Mouse (Mus musculus) retina, embryonic 14.5 days (tissue): Measurements from ENCODE around the gene Cbx1.
"Not testable (repeated sequence)": the region's sequence is repeated elsewhere in the genome, so short reads cannot be mapped to it uniquely, and the experiment has no call there.

Experiments
- DNase-seq: peaks from one replicate; pipeline ENCODE4 v3.0.0-alpha.2; 2015; ENCODE audit warnings: low spot score

Gene Cbx1

DNA sequence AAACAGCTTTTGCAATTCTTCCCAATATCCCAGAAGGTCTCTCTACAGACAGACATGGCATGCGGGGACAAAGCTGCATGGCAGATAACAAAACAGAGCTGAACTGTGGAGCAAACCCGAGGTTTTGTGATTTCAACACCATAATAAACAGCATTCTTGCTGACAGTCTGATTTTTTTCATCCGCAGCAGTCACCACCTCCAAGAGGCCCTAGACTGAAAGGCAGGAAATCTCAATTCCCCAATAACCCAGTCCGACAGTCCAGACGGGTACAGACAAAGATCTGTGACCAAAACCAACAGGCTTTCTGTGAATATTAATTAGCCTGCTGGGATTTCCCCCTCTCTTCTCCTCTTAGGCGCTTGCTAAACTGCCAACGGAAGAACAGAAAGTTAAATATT, 13.3 kb upstream of the Cbx1 start:
- DNase-seq, result no peak

DNA sequence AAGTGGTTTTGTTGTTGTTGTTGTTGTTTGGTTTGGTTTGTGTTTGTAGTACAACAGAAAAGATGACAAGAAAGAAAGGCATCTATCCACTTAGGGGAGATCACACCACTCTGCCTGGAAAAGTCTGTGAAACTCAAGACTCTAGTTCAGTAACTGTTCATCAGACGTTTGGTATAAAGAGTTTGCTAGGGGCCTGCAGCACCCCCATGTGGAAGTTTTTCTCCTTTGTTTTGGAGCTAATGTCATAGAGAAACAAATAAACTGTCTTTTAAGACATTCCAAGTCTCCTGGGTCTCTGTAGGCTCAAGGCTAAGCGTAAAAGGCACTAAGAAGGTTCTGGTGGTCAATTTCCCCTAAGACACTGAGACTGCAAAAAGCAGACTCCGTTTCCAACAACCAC, 12.9 kb upstream of the Cbx1 start:
- DNase-seq, result no peak

DNA sequence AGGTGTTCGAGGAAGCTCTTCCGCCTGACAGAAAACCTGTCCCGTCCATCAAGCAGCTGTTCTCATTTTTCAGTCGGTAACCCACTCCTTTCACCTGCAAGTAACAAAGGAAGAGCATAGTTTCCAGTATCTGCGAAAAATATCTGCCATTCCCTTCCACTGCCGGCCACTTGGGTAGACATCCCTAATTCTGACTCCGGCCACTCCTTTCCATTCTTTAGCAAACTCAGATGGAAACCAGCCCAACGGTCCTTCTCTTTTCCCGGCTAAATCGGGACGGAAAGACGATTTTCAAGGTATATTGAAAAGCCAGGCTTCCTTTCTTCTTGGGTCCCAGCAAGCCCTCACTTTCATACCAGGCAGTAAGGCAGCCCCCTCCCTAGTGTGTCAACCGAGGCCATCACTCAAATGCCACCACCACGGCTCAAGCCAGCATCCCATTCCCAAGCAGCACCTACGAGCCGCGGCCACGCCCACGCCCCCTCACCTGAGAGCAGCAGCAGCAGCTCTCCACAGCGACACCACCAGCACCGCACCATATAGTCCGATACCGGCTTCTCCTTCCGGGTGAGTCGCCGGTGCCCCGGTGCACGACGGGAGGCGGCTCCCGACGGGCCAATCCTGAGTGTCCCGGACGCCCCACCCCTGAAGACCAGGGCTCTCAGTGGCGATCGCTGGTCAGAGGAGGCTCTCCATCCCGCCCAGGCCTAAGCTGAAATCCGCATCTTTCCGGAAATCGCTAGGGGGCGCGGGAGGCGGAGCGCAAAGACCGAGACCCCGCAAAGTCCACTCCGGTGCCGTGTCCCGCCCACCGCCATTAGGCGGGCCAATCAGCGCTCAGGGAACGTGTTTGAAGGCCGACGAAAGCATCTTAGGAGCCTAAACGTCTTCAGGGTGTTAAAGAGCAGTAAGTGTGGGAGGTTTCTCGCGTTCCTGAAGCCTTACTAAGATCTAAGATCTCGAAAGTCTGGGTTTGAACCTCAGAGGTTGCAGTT, 11.7 kb upstream of the Cbx1 start, which contains the start of gene Snx11:
Gene Snx11 (minus strand): TSS at position 592 of the 995 bp plus-strand sequence.
- DNase-seq, result peak; percentile 99

DNA sequence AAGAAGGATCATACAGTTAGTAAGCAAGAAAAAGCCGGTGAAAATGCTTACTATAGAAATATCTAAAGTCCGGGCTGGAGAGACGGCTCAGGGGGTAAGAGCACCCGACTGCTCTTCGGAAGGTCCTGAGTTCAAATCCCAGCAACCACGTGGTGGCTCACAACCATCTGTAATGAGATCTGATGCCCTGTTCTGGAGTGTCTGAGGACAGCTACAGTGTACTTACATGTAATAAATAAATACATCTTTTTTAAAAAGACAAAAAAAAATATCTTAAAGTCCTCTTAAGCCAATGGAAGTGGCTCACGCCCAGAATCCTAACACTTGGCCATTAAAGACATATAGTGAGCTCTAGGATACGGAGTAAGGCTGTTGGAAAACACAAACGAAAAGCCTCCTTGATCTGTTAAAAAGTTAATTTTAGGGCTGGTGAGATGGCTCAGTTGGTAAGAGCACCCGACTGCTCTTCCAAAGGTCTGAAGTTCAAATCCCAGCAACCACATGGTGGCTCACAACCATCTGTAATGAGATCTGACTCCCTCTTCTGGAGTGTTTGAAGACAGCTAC, 10.8 kb upstream of the Cbx1 start:
- not testable (repeated sequence) for DNase-seq

DNA sequence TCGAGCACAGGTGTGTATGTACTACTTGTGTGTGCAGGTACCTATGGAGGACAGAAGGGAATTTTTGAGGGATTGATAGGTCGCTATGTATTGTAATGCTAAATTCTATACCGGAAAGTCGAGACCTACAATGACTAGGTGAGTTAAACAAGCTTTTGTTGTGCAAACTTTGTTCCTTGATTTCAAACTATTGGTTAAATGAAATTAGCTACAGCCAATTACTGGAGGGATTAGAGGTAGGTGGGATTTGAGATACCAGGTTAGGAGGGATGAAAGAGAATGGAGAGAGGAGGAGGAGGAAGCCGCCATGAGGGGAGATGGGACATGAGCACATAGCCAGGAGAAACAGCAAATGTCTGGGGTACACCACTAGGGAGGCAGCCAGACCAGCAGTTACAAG, 8.6 kb upstream of the Cbx1 start:
- DNase-seq, result no peak

DNA sequence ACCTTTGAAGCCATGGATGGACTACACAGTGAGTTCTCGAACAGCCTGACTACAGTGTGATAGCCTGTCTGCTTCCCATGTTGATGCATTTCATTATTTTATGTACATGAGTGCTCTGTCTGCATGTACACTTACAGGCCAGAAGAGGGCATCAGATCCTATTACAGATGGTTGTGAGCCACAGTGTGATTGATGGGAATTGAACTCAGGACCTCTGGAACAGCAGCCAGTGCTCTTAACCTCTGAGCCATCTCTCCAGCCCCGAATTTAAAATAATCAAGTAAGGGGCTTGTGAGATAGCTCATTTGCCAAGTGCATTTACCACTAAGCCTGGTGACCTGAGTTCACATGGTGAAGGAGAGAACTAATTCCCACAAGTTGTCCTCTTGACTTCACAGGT, 7.5 kb upstream of the Cbx1 start:
- DNase-seq, result peak; percentile 27

DNA sequence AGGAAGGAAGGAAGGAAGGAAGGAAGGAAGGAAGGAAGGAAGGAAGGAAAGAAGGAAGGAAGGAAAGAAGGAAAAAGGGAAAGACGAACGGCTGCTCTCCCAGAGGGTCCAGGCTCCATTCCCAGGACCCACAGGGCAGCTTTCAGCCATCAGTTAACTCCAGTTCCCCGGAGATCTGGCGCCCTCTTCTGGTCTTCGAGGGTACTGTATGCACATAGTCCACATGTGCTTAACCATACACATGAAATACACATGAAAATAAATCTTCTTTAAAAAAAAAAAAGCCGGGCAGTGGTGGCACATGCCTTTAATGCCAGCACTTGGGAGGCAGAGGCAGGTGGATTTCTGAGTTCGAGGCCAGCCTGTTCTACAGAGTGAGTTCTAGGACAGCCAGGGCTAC, 4.1 kb upstream of the Cbx1 start:
- peak; percentile 88 for DNase-seq

DNA sequence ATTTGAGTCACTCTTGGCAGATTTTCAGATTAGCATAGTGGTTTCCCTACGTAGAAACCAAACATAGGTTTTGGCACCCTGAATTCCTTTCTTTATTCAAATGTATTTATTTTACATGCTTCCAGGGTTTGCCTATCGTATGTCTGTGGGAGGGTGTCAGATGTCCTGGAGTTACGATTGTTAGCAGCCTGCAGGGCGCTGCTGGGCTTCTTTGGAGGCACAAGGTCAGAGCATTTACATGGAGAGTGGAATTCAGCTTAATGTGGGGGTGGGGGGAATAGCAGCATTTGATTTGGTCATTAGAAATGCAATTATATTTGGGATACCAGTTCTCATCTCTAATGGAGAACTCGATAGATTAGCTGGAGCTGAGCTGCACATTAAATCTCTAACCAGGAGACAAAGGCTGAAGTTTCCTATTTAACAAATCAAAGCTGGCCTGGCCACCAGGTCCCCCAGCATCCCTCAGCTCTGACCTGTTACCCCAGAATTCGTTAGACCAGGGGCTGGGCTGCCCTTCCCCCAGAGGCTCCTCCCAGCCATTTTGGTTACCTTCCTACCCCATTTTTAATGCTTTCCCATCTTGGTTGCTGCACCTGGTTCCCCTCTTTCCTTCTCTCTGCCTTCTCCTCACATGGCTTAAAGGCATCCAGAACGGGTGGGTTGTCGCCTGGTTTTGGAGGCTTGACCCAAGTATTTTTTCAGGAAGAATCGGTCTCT, 2.0 kb upstream of the Cbx1 start:
- no peak for DNase-seq

DNA sequence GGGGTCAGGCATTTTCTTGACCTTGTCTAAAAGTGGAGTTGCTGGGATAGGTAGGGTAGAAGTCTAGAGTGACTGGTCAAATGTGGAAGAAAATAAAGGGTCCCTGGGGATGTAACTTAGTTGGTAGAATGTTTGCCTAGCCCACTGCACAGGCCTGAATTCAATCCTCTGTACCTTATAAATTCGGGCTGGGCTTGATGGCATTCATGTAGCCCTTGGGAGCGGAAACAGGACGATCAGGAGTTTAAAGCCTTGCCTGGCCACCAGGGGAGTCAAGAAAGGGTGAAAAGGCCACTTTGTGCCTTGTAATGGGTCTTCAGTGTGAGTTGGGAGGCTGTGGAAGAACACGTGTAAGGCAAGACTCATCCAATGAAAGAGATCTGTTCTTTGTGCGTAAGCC, 1.1 kb downstream of the Cbx1 start:
- DNase-seq, result no peak

DNA sequence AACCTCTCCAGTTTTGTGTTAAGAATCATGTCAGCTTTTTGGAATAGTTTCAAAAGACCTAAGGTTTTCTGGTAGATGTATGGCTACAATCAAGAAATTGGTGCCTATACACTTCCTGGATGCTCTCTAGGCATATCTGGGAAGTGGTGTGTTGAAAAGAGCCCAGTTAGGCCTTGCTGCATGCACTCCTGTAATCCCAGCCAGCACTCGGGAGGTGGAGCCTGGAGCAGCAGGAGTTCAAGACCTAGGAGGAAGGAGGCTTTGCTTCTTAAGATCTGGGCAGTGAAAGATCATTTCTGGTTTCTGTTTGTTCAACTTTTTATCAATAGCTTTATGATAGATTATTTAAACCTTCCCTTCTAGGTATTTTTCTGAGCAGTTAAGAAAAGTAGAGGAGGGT, 1.8 kb downstream of the Cbx1 start:
- DNase-seq, result no peak

DNA sequence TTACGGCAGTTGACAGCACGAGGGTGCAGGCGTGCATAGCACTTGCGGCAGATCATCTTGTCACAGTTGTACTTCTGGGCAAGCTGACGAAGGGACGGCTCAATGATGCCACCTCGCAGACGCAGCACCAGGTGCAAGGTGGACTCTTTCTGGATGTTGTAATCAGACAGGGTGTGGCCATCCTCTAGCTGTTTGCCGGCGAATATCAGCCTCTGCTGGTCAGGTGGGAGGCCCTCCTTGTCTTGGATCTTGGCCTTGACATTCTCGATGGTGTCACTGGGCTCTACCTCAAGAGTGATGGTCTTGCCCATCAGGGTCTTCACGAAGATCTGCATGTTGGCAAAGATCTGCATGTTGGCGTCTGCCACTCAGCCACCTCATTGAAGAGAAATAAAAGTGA, 6.6 kb downstream of the Cbx1 start:
- no peak for DNase-seq

DNA sequence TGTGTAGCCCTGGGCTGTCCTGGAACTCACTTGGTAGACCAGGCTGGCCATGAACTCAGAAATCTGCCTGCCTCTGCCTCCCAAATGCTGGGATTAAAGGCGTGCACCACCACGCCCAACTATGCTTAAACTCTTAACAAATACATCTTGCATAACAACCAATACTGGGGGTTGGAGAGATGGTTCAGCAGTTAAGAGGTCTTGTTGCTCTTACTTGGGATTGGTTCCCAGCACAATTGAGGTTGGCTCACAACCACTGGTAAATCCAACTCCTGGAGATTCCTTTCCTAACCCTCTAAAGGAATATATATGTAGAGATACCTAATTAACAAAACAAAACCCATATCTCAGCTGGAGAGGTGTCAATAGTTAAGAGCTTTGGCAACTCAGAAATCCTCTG, 7.2 kb downstream of the Cbx1 start:
- DNase-seq, result no peak

DNA sequence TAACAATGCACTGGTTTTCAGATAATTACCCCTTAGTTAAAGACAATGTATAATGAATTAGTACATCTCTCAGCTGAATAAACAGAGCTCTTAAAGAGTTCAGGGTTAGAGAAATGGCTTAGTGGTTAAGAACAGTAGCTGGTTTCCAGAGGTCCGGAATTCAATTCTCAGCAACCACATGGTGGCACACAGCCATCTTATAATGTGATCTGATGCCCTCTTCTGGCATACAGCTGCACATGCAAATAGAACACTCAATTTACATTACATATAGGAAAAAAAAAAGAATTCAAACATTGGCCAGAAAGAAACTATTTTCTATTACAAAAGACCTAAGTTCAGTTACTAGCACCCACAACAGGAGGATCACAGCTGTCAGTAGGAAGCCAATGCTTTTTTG, 7.7 kb downstream of the Cbx1 start:
- DNase-seq, result peak; percentile 27

DNA sequence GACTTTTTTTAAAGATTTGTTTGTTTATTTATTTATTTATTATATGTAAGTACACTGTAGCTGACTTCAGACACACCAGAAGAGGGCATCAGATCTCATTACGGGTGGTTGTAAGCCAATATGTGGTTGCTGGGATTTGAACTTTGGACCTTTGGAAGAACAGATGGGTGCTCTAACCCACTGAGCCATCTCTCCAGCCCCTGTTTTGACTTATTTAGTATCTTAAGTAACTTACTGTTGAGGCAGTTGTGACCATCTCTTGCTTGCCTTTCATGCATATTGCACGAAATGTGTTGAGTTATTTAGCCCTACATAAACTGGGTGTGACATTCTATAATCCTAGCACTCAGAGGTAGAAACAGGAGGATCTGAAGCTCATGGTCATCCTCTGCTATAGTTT, 10.6 kb downstream of the Cbx1 start:
- DNase-seq, result no peak

DNA sequence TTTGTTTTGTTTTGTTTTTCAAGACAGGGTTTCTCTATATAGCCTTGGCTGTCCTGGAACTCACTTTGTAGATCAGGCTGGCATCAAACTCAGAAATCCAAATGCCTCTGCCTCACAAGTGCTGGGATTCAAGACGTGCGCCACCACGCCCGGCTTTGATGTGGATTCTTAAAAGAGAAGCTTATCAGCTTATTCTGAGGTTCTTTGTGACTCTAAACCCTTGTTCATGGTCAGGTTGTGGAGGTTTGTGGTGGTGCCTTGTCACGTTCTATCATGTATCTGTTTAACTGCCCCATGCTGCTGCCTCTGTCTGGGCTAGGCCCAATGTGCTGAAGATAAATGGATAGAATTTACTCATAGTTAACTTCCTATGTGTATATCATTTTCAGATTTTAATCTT, 16.7 kb downstream of the Cbx1 start:
- no peak for DNase-seq

DNA sequence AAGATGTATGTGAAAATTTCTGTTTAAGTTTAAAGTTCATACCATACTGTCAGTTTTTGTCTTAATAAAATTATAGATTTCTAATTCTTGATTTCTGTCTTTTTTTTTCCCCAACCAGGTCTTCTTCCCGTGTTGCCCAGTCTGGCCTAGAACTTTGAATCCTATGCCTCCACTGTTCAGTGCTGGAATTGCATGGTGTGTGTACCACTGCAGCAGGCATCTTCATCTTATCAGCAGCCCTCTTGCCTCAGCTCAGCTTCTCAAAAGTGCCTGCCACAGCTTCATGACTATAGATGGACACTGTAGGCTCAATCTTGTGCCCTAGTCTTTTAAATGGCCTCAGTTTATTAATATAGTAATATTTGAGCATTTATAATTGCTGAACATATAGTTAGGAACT, 19.1 kb downstream of the Cbx1 start:
- DNase-seq, result peak; percentile 45

DNA sequence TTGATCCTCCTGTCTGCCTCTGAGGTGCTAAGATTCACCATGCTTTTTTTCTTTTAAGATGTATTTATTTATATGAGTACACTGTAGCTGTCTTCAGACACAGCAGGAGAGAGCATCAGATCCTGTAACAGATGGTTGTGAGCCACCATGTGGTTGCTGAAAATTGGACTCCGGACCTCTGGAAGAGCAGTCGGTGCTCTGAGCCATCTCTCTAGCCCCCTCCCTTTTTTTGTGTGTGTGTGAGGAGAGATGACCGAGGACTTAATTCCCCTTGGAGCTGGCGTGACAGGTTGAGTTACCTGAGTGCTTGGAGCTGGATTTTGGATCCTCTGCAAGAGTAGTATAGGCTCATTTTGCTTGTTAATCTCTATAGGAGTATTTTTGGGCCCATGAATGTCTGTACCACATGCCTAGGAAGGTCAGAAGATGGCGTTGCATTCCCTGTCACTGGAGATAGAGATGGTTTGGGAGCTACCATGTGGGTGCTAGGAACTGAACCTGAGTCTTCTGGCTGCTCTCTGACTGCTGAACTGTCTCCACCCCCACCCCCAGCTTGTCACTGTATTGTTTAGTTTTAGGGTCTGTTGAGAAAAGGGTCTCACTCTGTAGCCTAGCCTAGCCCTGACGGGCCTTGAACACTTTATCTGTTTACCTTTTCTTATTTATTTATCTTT, 20.8 kb downstream of the Cbx1 start:
- DNase-seq, result no peak

DNA sequence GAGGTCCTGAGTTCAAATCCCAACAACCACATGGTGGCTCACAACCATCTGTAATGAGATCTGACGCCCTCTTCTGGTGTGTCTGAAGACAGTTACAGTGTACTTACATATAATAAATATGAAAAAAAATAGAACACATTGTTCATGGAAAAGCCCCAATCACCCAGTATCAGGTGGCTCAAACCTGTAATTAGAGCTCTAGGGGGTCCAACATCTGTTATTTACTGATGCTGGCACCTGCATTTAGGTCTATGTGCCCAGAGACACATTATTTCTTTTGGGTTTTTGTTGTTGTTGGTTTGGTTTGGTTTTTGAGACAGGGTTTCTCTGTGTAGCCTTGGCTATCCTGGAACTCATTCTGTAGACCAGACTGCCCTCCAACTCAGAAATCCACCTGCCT, 22.3 kb downstream of the Cbx1 start:
- DNase-seq, result not testable (repeated sequence)

DNA sequence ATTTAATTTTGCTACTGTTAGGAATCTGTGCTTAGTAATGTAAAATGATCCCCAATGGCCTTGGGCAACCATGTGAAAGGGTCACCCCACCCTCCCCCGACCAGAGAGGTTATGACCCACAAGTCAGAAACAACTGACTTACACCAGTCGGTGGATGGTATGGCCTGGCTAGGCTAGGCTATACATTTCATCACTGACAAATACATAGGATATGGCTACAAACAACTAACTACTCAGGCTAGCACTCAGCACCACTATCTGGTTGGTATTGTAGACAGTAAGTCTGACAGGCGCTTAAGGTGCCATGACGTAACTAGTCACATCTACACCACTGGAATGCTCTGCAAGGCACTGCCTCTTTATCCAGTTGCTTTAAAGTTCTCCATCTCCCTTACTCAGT, 24.5 kb downstream of the Cbx1 start:
- DNase-seq, result no peak

DNA sequence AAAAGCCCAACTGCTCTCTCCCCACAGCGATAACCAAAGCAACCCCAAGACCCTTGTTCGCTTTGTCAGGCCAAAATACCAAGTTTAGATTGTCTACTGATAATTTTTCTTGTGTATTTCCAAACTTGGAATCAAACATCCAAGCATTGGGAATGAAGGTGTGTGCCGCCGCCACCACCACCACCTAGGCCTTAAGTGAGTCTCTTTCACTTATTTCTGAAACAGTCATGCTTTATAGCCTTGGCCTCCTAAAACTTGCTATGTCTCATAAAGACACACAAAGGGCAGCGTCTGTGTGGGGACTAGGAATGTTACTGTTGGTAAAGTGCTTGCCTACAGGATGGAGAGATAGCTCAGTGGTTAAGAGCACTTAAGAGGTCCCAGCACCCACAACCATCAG, 25.0 kb downstream of the Cbx1 start:
- no peak for DNase-seq

DNA sequence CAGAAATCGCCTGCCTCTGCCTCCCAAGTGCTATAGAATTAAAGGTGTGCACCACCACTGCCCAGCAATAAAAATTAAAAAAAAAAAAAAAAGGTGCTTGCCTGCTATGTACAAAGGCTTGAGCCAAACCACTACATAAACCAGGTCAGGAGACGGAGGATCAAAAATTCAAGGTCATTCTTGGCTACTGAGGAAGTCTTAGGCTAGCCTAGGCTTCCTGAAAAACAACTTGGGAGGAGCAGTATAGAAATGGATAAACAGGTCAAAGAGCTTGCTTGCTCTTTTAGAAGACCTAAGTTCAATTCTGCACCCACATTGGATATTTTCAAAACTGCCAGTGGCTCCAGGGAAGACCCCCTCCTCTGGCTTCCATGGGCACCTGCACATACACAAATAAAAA, 25.5 kb downstream of the Cbx1 start:
- DNase-seq, result no peak

DNA sequence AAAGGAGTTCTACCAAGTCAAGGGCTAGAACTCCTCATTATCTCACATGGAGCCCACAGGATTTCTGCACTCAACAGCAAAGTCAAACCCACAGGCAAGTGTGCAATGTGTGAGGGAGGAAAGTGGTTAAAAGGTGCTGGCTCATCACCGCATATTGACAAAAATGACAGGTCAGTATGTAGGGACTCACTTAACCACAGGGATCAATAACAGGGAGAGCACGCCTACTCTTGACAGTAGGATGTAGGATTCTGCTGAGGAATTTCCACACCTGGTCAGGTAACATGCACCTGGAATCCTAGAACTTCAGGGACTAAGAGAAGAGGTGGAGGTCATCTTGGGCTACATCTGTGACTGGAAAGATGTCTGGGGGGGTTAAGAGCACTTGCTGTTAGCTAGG, 27.0 kb downstream of the Cbx1 start:
- DNase-seq, result no peak
